Mouse (Mus musculus): ENCODE measurements around the gene Olfr557.
A peak's percentile ranks its signal among the peaks of the same experiment; 100 is the strongest.

Gene Olfr557

DNA sequence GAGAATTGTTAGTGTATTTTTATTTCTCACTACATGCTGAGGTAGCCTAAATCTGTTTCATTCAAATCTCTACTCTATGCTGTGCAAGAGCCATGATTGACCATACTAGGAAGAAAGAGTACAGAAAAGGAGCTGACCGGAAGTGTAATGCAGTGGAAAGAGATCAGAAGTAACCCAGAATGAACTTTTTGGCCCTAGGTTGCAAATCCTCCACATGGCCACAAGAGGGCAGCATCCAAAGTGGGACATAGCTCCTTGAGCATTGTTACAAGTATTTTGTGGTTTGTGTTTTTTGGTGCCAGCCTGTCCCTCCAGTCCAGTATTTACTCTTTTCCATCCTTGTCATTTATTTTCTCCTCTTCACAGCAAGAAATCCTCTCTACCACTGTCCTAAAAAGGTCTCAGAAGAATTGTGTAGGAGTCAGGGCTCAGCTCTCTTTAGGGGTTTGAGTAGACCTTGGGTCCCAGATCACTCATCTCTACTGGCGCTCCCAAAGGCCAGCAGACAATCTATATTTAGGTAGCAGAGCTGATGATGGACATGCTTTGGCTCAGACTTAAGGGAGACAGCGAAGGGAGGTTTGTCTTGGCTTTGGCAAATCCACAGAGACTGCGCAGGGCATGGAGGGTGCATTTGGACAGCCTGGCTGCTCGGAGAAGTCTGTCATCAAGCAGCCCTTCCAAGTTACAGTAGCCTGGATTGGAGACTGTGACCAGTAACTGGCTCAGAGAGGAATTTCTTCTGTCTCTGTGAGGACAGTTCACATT is at the start of gene Olfr557:
Olfr557 (plus strand) TSS at position 553 of the 768 bp plus-strand sequence.
- no peak for DNase-seq (ENCODE audit: low read depth)

DNA sequence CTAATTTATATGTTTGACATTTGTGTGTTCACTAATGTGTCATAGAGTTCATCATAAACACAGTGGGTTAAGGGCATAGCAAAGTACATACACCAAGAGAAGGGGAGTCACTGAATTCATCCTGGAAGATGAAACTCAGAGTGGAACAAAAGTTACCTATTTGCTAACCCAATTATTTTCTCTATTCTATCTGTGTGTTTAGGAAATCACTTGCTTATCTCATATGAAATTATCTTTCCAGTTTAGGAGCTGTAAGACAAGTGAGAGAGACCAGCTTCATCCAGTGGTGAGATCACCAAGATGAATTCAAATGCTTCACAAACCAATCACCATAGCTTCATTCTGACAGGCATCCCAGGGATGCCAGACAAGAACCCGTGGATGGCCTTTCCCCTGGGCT is 37.2 kb upstream of the Olfr557 start, which contains the start of gene Olfr555:
Olfr555 (plus strand) TSS at position 301 of the 400 bp plus-strand sequence.
- DNase-seq (ENCODE audit: low read depth) = no peak

- no peak for DNase-seq (ENCODE audit: low read depth)
Observed at GRCm38 (mm10) chr7:102664599-102664998, 31.1 kb upstream of the Olfr557 start, which contains the start of gene Olfr556. TSS of gene Olfr556 (plus strand) at chr7:102664899.

GRCm38 (mm10) chr7:102665378-102665777 is 30.3 kb upstream of the Olfr557 start:
- DNase-seq (ENCODE audit: low read depth) = no peak

DNA sequence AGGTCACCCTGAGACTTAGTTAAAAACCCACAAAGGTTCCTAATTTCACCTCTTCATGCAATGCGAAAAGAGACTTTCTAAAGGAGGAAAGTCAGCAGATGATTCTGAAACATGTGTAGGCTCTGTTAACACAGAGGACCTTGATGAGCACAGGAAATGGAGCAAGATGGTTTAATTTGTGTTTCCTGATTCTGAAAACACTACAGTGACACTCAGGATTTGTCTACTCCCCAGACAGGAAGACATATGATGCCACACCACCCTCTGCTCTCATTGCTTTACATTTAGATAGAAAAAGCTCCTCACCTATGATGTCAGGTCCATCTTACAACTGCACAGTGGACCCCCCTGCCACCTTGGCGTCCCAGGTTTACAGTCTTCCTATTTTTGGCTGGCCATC is 19.5 kb upstream of the Olfr557 start:
- no peak for DNase-seq (ENCODE audit: low read depth)

- DNase-seq (ENCODE audit: low read depth) = no peak
Observed at GRCm38 (mm10) chr7:102681916-102682315, 13.8 kb upstream of the Olfr557 start.

- DNase-seq (ENCODE audit: low read depth) = peak; percentile 72
Observed at GRCm38 (mm10) chr7:102686944-102687501, 8.7 kb upstream of the Olfr557 start, which contains the start of gene Trim68. TSS of gene Trim68 (minus strand) at chr7:102687327.

DNA sequence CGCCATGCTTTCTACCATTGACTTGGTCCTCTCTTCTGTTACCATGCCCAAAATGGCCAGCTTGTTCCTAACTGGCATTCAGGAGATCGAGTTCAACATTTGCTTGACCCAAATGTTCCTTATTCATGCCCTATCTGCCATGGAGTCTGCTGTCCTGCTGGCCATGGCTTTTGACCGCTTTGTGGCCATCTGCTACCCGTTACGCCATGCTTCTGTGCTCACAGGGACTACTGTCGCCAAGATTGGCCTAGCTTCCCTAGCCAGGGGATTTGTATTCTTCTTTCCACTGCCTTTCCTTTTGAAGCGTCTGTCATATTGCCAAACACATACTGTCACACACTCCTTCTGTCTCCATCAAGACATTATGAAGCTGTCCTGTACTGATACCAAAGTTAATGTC is 2.8 kb downstream of the Olfr557 start:
- no peak for DNase-seq (ENCODE audit: low read depth)

DNA sequence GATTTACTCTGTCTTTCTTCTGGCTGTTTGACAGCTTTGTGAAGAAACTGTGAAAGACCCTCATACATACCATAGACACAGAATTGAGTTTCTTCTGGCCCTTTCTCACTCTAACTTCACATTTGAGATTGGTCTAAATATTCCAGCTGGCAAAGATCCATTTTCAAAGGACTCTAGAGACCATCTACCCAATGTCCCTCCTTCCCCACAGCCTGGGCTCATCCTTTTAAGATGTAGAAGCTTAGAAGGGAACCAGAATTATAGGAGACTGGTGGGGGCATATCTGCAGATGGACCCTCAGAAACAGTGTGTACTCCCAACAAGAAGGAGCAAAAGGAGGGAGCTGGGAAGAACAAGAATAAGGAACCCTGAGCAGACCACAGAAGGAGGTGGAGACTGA is 6.2 kb downstream of the Olfr557 start, which contains the start of gene Olfr558:
Olfr558 (plus strand) TSS at position 301 of the 400 bp plus-strand sequence.
- DNase-seq (ENCODE audit: low read depth) = no peak

- no peak for DNase-seq (ENCODE audit: low read depth)
Observed at GRCm38 (mm10) chr7:102718970-102719369, 23.3 kb downstream of the Olfr557 start, which contains the start of gene Olfr33. TSS of gene Olfr33 (minus strand) at chr7:102719070.

GRCm38 (mm10) chr7:102727391-102727790 is 31.7 kb downstream of the Olfr557 start, which contains the start of gene Olfr559:
TSS of gene Olfr559 (minus strand) at chr7:102727491.
- DNase-seq (ENCODE audit: low read depth) = no peak

DNA sequence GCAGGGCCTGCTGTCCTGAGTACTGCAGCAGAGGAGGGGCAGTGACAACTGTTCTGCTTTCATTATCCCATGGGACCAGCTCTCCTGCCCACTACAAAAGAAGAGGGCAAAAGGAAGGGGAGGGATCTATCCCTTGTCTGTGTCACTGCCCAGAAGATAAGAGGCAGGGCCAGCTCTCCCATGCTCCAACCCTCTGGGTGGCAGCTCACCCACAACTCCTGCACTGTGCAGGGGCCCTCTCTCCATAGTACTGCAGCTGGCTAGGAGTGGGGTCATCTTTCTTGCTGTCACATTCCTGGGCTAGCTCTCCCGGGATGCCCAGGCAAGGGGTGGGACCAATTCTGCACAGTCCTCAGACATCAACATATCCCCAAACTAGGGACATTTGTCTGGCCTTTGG is 38.1 kb downstream of the Olfr557 start:
- DNase-seq (ENCODE audit: low read depth) = no peak

- DNase-seq (ENCODE audit: low read depth) = no peak
Observed at GRCm38 (mm10) chr7:102737705-102738104, 42.0 kb downstream of the Olfr557 start.
